In the genomic region with DNA sequence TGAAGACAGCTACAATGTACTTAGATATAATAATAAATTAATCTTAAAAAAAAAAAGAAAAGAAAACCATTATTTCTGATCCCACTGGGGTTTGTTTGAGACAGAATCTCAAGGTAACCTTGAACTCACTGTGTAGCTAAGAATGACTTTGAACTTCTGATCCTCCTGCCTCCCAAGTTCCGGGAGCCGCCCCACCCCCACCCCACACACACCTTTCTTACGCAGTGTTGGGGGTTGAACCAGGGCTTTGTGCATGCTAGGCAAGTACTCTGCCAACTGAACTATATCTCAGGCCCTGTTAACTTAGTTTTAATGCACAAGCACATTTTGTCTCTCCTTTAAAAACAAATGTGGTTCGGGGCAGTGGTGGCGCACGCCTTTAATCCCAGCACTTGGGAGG, we compare ENCODE assay signal across 16 mouse cellular contexts.
A peak's percentile ranks its signal among the peaks of the same experiment; 100 is the strongest.
DNase-seq lines count a peak whose midpoint lies in the region.
"Had no signal": no experiment of that assay in that cellular context is flagged by ENCODE, and none has a peak within 500 bp of the region (broad histone marks: within the 10 kb centered on the region; RNA-seq: fewer than 3 reads in every experiment).

No protein-coding gene starts in this region.

- peak; percentile 66 for DNase-seq in R1 (ENCODE audit: low read depth, low spot score)
- peak; percentile 51 for DNase-seq in ZHBTc4 (ENCODE audit: low read depth, low spot score)
- no peak for DNase-seq in urinary bladder, postnatal 10 days (ENCODE audit: low spot score)
- no peak for DNase-seq in ovary, postnatal 36 days (ENCODE audit: low spot score)
- DNase-seq: adrenal gland, adult 2 months; adrenal gland, adult 8-10 months; adrenal gland, postnatal 10 days; adrenal gland, postnatal 14 days; adrenal gland, postnatal 25 days; adrenal gland, postnatal 36 days; B cell, adult 2 months; cerebellum, adult 11 months; cerebellum, adult 11-12 months; cerebellum, adult 18-20 months; cerebellum, adult 2 months; cerebellum, adult 8-10 months had no signal

Comparison
In these comparisons a context has a peak if more than half of its experiments do, and no peak if none do; other contexts are left out.
1. DNase-seq: peak in R1 (single experiment) and ZHBTc4 (single experiment); none in urinary bladder, postnatal 10 days (single experiment) and ovary, postnatal 36 days (single experiment).